Mouse (Mus musculus): Measurements from ENCODE around the gene Bmp8a. TPM values are rescaled to one million over a fixed set of nuclear protein-coding genes. Genes with fewer than 3 reads are reported as not detected.
"Not testable (repeated sequence)": the region's sequence is repeated elsewhere in the genome, so short reads cannot be mapped to it uniquely, and the experiment has no call there.

Bmp8a gene
- total RNA-seq, 4 experiments from 2014 or later = not detected

DNA sequence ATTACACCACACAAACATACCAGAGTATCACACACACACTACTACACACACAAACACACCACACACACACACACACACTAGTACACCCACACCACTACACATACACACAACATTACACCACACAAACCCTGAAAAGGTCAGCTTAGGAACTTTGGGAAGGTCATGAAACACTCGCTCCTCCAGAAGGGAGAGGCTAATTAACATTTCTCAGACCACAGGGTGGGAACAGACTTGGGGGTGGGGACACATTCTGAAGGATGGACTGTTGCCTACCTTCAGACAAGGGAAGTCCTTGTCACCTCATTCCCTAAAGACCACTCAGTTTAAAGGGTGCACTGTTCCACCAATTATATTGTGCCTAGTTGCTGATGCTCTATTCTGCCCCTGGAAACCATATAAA is 11.1 kb downstream of the Bmp8a start:
- not testable (repeated sequence) for DNase-seq (ENCODE audit: low spot score in 2 of 2)

DNA sequence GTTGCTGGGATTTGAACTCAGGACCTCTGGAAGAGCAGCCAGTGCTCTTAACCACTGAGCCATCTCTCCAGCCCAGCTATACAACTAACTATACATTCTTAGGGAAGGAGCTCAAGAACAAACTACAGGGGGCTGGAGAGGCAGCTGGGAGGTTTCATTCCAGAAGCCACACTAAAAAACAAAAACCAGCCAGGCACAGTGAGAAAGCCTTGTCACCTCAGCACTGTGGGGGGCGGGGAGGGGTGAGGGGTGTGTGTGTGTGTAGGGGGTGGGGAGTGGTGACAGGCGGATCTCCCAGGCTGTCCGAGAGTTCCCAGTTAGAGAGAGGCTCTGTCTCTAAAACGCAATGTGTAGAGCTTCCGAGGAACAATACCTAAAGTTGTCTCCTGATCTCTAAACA is 11.7 kb downstream of the Bmp8a start:
- no peak for DNase-seq (ENCODE audit: low spot score in 2 of 2)

- no peak for DNase-seq (ENCODE audit: low spot score in 2 of 2)
These were observed 14.1 kb downstream of the Bmp8a start for GRCm38 (mm10) chr4:123328946-123329345.

DNA sequence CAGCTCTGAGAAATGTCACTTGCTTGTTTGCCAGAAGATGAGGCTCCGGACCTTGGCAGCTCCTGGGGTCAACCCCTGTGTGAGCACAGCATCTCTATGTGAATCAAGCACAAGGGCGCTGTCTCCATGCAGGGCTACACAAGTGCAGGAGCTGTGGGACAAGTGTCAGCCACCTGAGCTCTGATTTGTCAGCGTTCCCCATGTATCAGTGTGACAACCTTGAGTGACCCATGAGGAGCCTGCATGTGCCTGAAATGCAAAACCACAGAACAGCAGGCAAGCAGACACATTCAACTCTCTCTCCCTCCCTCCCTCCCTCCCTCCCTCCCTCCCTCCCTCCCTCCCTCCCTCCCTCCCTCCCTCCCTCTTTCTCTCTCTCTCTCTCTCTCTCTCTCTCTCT is 15.4 kb downstream of the Bmp8a start:
- no peak for DNase-seq (ENCODE audit: low spot score in 2 of 2)

- DNase-seq (ENCODE audit: low spot score in 2 of 2) = no peak
These were observed 17.0 kb downstream of the Bmp8a start for GRCm38 (mm10) chr4:123326087-123326486.

DNA sequence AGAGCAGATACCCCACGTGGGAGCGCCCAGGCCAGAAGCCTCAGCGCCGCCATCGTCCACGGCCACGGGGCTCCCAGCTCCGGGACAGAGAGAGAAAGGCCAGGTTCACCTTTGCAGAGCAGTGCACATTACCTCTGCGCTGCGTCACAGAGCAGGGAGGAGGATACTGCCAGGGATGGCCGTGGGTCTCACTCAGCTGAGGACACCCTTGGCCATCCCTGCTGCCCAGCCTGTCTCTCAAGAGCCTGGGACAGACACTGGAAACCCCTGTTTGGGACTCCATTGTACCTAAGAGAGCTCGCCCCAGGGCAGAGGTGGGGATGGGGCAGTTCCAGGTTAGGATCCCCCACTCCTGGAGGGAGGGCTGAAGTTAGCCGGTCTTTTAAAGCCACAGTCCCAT is 19.5 kb downstream of the Bmp8a start, which contains the start of gene Oxct2a:
Gene Oxct2a (minus strand): TSS at position 101 of the 400 bp plus-strand sequence.
- DNase-seq (ENCODE audit: low spot score in 2 of 2) = no peak

GRCm38 (mm10) chr4:123322910-123323309 is 20.1 kb downstream of the Bmp8a start:
- DNase-seq (ENCODE audit: low spot score in 2 of 2) = not testable (repeated sequence)

GRCm38 (mm10) chr4:123314497-123314896 is 28.6 kb downstream of the Bmp8a start:
- DNase-seq (ENCODE audit: low spot score in 2 of 2) = no peak

GRCm38 (mm10) chr4:123313010-123313409 is 30.0 kb downstream of the Bmp8a start:
- DNase-seq (ENCODE audit: low spot score in 2 of 2) = no peak

DNA sequence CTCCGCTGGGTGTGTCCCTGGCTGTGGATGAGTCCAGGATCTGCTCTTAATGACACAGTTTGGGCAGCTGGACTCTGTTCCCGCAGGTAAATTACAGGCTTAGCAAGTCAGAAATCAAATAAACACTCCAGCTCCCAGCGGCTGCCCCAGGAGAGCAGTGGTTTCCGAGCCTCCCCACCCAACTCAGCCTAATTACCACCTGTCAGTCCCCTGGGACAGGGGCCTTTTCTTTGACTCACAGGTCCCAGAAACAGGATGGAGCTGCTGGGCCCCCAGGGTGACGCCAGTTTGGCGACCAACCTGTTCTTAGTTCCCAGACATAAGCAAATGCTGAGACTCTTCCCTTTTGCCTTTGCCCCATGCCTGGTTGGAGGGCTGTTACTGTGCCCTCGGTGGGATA is 31.2 kb downstream of the Bmp8a start:
- no peak for DNase-seq (ENCODE audit: low spot score in 2 of 2)

GRCm38 (mm10) chr4:123308292-123308691 is 34.8 kb downstream of the Bmp8a start:
- DNase-seq (ENCODE audit: low spot score in 2 of 2) = no peak

GRCm38 (mm10) chr4:123306999-123307398 is 36.1 kb downstream of the Bmp8a start:
- DNase-seq (ENCODE audit: low spot score in 2 of 2) = peak in 1 of 2 experiments; percentile 46

DNA sequence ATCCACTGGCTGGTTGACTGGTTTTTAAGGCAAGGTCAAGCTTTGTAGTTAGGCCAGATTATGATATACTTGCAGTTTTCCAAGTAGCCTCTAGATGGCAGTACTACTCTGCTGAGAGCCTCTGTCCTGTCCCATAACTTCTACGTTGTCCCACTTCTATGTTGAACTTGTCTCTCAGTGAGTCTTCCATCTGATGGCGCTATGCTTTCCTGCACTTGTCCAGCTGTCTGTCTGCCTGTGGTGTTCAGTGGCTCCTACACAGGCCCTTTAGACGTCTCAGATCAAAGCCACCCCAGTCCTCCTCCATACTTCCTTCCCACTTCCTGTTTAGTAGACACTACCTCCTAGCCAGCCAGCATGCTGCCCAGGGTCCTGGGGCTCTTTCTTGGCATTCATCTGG is 37.3 kb downstream of the Bmp8a start:
- peak in 1 of 2 experiments; percentile 23 for DNase-seq (ENCODE audit: low spot score in 2 of 2)

DNA sequence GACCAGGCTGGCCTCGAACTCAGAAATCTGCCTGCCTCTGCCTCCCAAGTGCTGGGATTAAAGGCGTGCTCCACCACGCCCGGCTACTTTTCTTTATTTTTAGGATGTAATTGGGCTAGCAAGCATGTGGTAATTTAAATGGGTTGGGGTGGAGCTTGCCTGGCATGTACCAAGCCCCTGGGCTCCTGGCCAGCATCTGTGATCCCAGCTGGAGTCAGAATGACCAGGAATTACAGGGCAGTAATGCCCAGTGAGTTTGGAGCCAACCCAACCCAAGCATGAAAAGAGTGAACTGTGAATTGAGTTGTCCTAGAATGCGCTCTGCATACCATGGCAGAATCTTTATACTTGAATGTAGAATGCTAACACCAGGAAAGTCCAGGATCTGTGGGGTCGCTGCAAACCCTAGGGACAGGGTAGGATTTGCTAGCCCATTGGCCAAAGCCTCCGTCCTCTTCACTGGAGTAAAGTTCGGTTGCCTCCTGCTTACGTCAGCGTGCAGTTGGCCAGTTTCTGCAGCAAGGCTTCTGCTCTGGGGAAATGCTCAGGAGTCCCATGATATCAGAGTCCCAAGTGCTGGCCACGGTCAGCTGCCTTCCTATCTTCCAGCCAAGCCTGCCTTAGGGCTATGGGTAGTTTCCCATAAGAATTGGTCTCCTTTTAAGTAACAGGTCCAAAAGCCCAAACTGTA is 43.9 kb downstream of the Bmp8a start:
- DNase-seq (ENCODE audit: low spot score in 2 of 2) = no peak

DNA sequence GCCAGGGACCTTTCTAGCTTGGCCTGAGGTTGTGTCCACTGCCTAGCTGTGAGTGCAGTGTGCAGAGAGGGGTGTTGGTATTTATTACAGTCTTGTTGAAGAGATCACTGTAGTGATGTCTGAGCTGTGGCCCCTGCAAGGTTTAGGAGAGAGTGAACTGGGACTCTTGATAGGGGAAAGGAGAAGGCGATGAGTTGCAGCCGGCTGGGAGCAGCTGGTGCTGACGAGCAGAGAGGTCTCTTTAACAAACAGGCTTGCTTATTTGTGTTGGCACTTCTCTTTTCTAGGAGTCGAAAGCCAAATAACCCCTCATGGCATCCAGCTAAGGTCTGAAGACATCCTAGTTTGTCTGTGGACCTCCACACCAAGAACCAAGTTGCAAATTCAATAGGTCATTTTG is 44.8 kb downstream of the Bmp8a start:
- no peak for DNase-seq (ENCODE audit: low spot score in 2 of 2)

DNA sequence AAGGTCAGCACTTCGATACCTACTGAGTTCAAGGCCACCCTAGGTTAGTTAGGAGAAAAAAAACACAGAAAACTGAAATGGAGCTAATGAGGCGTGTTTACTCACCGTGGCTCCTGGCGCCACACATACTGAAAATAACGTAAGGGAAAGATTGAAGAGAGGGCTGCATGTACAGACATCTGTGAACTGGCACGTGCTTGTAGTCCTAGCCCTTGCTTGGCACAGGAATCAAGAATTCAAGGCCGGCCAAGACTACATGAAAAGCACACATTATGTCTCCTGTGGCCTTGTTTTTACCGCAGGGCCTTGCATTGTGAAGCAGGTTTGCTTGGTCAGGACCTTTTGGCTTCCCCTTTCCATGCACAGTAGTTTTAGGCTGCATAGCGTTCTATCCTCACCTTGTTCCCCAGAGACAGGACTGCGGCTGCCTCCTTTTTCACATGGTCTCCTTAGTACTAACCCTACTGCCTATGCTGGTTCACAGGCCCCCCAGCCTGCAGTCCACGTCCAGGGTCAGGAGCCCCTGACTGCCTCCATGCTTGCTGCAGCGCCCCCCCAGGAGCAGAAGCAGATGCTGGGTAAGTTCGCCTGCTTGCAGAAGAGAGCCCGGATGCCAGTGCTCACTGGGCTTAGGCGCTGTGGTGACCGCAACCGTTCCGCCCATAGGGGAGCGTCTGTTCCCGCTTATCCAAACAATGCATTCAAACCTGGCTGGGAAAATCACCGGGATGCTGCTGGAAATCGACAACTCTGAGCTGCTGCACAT is 45.7 kb downstream of the Bmp8a start:
- no peak for DNase-seq (ENCODE audit: low spot score in 2 of 2)

DNA sequence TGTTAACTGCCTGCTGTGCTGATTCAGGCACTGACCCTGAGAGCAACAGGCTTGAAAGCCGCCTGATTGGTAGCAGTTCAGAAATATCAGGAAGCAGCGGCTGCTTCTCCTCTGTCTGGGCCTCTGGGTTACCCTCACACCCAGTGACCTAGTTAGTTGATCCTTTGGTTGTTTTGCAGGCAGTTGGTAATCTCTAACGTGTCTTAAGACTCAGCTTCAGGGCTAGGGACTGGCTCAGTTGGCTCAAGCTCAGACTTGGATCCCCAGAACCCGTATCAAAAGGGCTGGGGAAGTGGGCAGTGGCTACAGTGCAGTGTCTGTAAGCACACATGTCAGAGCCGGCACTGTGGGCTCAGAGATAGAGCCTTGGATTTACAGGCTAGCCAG is 46.9 kb downstream of the Bmp8a start:
- no peak for DNase-seq (ENCODE audit: low spot score in 2 of 2)

DNA sequence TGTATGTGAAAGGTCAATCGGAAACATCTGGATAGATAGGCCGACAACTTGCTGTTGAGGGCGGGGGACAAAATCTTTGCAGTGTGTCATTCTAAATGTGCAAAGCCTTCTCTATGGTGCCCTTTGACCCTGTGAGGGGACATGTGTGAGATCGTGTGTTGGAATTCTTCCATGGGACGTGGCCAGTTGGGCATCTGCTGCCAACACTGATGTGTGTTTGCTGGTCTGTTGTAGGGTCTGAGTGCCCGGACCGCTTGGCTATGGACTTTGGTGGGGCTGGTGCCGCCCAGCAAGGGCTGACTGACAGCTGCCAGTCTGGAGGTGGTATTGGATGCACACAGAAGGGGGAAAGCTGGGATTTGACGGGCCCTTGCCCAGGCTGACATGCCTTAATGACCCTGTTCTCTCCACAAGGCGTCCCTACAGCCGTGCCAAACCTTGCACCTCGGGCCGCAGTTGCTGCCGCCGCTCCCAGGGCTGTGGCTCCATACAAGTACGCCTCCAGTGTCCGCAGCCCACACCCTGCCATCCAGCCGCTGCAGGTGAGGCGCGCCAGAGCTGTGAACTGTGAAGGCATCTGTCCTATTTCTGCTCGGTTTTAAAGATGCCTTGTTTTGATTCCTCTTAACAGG is 47.4 kb downstream of the Bmp8a start:
- no peak for DNase-seq (ENCODE audit: low spot score in 2 of 2)

- not testable (repeated sequence) for DNase-seq (ENCODE audit: low spot score in 2 of 2)
These were observed 48.0 kb downstream of the Bmp8a start for GRCm38 (mm10) chr4:123295026-123295425.

- no peak for DNase-seq (ENCODE audit: low spot score in 2 of 2)
These were observed 49.2 kb downstream of the Bmp8a start for GRCm38 (mm10) chr4:123293661-123294443.

DNA sequence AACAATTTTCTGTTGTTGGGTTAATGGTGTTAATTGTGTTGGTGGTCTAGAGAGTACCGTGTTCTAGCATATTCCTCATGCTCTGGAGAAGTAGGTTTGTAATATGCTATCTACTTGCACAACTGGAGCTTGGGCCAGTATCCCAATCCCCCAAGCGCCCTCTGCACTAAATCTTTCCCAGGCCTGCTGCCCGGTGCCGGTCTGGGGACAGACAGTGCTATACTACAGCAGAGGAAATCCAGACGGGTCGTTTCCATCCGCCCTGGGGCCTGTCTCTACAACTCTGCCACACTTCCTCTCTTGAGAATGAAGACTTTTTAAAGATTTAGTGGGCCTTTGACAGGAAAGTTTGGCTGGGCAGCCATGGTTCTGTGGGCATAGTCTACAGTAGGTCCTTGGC is 50.1 kb downstream of the Bmp8a start:
- DNase-seq (ENCODE audit: low spot score in 2 of 2) = no peak

DNA sequence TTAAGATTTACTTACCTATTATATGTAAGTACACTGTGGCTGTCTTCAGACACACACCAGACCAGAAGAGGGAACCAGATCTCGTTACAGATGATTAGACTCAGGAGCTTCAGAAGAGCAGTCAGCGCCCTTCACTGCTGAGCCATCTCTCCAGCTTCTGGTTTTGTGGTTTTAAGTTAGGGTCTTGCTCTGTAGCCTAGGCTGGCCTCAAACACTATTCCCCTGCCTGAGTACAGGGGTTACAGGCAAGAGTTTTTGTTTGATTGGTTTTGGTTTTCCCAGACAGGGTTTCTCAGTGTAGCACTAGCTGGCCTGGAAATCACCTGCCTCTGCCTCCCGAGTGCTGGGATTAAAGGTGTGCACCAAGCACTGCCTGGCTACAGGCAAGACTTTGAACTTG is 50.7 kb downstream of the Bmp8a start:
- DNase-seq (ENCODE audit: low spot score in 2 of 2) = no peak

Measured in left cerebral cortex, adult 8-10 months (tissue).